Mouse (Mus musculus) cerebellum, adult 9-10 months (tissue): ENCODE data around the gene Spocd1.

Experiments used
- DNase-seq: peaks from one replicate; pipeline ENCODE4 v3.0.0; 2022

Gene Spocd1

DNA sequence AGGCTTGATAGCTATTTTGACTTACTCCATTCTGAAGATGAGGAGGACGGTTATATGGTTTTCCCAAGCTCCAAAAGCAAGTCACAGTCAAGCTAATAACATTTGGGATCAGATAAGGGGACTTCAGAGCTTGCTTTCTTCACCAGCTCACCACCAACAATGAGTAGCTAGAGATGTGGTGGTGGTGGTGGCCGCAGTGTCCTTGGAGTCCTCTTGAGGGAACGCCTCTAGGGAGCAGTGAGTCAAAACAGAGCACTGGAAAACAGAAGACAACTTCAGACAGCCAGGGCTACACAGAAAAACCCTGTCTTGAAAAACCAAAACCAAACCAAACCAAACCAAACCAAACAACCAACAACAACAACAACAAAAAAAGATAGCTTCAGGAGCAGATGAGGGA lies 10.1 kb upstream of the Spocd1 start:
- no peak for DNase-seq

DNA sequence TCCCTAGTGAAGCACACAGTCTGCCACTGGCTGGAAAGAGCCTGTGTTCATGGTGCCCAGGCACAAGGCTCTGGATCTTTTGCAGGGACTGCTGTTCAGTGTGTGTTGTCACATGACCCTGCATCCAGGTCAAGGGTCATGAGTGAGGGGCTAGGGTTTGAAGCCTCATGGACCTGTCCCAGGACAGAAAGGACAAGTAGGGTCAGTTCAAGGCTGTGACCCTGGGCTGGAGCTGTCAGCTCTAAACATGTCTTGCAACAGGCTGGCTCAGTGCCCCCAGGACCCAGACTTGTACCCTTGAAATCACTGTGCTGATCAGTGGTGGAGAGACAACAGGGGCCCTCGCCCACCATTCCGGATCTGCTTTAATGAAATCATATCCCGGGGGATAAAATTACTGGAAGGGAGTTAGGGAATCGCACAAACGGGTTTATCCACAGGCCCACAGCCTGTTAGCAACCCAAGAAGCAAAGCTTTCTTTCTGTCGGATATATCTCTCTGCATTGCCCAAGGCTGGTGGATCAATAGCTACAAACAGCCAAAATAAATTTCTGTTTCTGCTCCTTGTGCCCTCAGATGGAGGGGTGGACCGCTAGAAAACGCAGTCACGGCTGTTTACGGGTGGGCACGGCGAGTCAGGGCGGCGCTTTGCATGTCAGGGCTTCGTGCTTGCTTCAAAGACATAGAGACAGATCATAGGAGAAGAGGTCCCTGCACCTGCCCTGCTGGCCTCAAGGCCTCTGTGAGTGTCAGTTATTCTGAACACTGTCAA lies 8.3 kb upstream of the Spocd1 start:
- DNase-seq: no peak

DNA sequence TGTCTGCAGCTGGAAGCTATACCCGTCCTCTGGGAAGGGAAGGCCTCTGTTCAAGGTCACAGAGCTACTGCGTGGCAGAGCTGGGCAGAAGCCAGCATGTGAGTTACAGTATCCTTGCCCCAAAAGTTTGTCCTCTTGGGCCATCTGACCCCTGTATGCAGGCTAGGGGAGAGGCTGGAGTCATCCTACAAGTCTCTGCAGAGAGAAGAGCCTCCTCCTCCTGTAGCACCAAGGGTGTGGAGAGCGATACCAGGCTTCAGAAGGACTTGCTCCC lies 7.8 kb upstream of the Spocd1 start:
- DNase-seq: no peak

DNA sequence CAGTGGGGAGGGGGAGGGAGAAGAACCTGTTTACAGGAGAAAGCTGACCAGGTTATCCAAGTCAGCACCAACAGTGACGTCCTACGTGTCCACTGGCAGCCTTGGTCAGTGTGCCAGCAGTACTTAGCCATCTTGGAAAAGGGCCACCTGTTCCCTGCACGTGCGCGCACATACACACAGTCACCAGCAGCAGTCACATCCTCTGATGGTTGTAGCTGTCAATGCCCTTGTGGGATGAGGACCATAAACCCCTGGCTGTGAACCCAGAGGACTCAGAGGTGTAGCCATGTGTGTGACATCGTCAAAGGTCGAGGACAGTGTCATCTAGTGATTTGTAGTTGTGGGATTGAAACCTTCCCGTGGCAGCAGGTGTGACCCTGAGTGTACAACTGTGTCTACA lies 4.9 kb upstream of the Spocd1 start:
- DNase-seq: no peak

DNA sequence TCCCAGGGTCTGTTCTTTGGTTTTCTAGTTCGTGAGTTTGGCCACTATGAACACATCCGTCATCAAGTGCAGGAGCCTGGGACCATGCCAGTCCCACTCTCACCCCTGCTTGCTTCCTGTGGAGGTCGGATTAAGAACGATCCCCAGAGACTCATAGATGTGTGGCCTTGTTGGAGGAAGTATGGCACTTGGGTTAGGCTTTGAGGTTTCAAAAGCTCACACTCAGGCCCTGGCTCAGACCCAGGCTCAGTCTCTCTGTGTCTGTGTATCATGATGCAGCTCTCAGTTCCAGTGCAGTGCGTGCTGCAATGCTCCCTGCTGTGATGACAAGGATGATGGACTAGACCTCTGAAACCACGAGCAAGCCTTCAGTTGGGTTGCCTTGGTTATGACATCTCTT lies 4.4 kb upstream of the Spocd1 start:
- DNase-seq: no peak

DNA sequence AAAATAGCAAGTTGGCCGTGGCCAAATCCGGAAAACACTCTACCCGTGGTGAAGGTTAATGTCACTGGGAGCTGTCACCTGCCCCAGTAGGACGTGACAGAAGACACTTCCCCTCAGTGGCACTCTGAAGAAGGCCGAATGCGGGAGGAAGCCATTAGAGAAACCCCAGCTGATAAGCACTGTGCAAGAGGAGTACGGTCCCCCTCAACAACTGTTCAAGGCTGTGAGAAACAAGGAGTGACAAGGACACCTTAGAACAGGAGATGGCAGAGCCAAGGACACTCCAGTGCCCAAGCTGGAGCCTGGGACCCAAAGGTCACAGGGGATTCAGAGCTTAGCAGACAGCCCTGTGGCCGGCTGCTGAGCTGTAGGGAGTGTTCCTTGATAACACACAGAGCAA lies 2.5 kb upstream of the Spocd1 start:
- no peak for DNase-seq

DNA sequence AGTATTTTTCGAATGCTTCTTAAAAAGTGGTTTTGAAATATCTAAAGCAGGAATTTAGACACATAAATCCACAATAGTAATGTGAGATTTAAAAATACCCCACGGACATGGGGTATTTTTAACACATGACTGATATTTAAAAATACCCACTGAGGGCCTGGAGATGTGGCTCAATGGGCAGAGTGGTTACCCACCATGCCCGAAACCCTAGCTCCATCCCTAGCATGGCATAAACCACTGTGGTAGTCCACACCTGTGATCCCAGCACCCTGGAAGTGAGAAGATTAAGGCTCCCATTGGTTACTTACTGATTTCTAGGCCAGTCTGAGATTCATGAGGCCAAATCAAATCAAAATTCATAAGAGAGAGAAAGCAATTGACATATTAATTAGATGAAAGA lies 2.0 kb upstream of the Spocd1 start:
- DNase-seq: no peak

DNA sequence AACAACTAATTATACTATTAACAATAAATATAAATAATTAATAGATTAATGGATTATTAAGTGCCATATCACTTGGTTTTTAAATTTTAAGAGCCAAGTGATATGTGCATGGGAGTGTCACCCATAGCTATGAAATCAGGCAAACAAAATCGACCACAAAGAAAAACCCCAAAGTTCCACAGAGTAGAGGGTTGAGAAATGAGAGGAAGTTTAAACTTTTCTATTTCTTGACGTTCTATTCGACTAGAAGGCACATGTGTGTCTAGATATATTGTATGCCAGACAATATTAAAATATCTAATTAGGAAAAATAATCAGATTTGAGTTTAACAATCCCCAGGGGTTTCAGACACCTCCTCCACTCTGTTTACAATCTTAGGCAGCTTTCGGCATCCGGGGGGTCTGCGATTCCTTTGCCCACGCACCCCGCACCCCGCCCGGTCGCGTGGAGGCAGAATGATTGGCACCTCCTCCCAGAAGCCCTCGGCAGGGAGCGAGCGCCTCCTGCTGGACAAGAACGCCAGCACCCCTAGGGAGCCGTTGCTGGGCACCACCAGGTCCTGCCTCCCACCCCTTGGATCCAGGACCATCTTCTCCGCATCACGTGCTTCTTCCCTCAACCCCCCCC lies 811 bp upstream of the Spocd1 start:
- DNase-seq: peak; percentile 50

DNA sequence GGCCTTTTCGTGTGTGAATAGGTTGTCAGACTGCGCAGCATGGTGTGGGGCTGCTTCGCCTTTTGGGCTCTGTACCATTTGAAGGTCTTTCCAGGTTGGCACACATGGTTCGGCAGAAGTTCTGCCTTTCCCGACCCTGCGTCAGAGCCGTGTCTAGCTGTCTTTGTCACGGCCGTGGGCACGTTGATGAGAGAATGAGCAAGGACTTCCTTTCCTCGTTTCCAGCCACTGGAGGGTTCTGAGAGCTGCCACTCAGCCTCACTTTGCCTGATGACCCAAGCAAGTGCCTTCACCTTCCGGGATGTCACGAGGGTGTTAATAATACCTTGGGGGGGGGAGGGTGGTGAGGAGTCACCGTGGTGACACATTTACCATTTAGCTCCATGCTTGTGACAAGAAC lies 4.6 kb downstream of the Spocd1 start:
- no peak for DNase-seq

DNA sequence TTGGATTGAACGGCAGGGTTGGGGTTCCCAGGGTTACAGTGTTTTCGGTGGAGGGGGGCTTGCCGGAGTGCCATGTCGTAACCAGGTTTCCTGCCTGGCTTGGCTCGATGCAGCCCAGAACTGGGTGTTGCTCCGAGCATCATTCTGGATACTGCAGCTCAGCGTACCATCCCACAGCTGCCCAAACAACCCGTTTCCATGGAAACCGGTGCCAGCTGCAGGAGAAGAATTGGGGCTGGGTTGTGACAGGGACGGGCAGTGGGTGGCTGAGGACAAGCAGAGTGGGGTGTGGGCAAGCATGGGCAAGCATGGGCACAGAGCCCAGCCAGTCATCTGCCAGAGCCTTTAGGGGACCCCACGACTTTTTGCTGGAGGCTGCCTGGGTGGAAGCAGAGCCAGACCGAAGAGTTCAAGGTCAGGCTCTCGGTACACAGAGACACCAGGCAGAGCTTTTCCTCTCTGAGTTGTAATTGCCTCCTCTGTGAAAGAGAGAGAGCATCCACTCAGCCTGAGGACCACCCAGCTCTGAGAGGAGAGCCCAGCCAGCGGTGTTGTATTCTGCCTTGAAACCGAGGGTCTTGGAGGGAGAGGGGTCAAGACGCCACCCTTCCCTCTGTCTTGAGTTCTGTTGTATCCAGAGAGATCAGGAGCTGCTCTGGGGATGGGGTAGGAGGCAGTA lies 5.3 kb downstream of the Spocd1 start:
- DNase-seq: peak; percentile 26

DNA sequence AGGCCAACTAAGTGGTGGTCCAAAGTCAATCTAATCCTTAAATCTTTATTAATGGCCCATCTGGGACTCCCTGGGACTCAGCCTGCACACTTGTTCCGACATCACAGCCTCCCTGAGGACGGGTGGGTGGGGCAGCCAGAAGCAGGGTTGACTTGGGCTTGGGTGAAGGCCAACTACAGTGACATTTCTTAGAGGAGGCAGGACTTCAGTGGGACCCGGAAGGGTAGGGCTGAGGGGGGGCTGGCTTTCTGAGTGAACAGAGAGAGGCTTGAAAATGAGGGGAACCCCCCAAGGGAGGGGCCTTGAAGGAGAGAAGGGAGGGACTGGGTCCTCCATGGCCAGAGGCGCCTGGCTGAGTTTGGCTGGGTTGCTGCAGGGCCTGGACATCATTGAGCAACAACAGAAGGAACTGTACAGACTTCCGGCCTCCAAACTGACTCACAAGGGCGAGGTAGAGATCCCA lies 22.3 kb downstream of the Spocd1 start:
- no peak for DNase-seq

DNA sequence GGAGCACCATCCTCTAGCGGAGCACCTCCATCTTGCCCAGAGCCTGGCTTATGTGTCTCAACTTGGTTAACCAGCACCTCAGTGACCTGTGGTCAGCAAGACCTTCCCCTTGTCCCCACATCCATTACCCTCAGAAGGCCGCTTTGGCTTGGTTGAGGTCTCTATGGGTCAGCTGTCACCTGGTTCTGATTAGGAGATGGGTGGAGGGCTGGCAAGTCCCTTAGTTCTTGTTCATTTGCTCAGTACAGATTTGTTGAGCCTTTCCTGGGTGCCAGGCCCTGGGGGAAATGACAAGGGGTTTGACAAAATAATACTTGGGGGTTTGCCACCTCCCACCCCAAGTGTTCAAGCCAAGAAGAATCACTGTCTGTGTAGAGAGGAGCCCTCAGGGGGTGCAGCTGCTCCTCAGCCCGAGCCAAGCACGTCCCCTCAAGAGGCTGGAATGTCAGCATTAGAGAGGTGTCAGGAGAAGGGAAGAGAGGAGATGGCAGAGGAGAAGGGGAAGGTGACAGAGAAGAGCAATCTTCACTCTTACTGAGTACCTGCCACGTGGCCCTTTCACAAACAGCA lies 23.3 kb downstream of the Spocd1 start:
- no peak for DNase-seq

DNA sequence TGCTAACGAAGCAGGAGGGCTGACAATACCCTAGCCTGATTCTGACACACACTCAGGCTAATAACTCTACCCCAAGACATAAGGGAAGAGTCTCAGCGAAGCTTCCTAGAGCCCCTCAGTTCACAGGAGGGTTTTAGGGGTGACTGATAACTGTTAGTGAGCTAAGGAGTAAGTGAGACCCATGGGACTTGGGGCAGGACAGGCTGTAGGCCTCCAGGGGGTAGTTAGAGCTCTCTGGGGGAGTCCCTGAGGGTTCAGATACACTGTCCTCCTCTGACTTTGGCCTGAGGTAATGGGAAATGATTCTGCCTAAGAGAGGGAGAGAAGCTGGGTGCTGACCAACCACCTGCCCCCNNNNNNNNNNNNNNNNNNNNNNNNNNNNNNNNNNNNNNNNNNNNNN lies 25.5 kb downstream of the Spocd1 start:
- no peak for DNase-seq

DNA sequence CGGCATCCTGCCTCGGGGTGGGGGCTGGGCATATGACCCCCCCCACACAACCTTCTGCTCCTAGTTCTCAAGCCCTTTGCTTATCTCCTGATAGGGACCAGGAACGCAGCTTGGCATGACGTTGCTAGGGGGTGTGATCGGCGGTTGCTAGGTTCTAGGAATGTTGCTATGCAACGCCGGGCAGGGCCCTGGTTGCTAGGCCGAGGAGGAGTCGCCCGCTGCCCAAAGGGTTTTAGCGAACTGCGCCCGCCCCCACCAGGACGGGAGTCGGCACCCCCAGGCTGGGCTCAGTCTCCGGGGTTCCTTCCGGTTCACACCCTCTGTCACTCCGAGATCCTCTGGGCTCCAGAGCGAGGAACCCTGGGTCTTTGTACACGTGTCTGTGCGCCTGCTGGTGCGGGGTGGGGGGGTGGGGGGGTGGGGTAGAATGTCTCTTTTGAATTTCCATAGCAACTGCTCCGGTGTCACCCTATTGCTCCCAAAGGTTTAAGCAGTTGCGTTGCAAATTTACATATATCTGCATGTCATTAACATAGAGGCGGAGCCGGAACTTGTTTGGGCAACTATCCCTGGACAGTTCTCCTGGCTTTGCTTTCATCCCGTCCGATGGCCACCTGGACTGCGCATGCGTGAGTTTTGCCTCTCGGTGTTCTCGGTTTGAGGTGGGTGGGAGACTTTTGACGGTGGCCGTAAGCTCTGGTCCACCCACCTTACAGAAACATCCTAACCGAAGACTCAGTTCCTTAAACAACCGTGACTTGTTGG lies 31.3 kb downstream of the Spocd1 start:
- peak; percentile 66 for DNase-seq

DNA sequence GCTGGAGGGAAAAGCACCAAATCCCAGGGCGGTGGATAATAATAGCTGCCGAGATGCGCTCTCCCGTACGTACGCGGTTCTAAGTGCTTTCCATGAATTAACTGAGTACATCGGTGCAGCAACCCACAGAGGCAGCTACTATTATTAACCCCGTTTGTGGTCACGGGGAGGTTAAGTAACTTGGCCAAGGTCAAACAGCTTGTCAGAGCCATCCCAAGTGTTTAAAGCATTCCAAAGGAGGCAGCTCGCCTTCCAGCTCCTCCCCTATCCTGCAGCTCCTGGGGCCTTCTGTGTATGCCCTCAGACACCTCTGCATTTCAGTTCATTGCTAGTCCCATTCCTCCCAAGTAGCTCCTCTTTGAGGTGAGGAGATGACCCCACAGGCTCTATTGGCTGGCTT lies 36.2 kb downstream of the Spocd1 start:
- no peak for DNase-seq

DNA sequence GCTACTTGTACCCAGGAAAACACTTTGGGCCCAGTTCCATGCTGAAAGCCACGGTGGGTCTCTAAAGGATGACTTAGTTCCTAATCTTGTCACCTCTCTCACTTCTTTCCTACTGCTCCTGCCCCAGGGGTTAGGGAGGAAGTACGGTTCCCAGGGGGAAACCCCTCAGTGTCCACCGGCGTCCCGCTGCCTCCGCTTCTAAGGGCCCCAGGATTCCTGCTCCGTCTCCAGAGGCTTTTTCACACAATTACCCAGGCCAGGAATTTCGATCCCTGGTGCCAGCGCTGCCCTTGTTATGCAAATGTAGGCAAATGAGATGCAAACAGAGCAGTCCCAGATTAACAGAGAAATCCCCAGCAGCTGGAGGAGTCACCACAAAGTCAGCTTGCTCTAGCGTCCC lies 37.2 kb downstream of the Spocd1 start:
- no peak for DNase-seq

DNA sequence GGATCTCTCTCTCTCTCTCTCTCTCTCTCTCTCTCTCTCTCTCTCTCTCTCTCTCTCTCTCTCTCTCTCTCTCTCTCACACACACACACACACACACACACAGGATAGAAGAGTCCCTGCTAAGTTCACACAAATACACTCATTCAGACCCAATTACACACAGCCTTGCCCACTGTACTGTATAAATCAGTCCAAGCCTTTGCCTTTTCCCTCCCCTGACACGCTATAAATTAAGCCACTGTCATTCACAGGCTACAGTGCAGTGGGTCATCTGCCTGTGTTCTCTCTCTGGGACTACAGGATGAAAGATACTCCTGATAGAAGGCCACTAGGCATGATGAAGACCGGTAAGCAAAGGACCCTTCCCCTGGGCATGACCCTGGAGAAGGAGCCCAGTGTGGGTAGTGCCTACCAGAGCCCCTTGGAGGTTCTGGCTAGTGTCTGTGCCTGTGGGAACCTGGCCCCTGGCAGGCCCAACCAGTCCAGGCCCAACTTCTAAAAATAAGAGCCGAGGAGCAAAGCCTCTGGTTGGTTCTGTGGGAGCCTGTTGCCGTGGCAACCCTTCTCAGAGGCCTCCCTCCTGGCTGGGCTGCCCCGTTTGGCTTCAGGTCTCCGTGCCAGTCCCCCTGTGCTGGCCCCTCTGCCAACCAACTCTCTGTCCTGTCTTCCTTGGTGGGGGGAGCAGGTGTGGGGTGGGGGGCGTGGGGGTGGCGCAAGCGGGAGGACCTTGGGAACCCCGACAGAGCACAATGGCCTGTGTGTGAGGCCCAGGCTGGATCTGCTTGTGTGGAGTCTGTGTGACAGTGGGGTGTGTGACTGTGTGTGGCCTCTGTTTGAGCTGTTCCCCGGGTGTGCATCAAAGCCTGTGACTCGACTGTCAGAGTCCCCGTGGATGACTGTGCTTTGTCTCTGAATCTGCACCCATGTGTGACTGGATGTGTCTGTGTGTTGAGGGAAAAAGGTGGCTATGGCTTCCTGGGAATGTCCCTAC lies 38.3 kb downstream of the Spocd1 start:
- peak; percentile 54 for DNase-seq

DNA sequence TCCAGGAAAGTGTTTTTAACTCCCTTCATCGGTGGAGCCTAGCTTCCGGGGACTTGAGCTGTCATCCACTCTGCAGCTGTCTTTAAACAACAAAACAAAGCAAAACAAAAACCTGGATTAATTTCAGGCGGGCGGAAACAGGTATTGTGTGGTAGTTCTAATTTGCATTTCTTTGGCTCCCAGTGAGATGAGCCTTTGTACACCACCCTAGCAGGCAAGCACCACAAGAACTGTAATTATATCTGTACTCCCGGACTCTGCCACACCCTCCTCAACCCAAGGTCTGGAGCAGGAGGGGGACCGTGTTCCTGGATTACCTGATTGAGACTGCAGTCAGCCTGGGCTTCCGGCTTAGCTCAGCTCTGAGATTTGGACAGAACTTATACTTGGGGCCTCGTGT lies 41.1 kb downstream of the Spocd1 start:
- DNase-seq: no peak

DNA sequence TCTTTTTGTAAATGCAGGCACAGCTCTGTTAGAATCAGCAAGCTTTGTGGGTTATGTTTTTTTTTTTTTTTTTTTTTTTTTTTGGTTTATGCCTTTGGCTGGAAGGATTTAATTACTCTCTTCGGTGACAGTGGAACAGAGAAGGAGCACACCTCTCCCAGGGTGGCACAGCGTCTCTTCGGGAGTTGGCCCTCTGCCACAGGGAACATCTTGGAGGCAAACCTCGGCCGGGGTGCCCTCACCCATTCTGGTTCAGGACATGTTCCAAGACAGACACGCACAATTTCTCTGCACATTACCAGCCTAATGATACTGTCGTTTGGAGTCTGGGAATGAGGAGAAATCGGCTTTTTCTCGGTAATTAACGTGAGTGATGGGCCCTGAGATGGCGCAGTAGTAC lies 41.8 kb downstream of the Spocd1 start:
- DNase-seq: no peak

DNA sequence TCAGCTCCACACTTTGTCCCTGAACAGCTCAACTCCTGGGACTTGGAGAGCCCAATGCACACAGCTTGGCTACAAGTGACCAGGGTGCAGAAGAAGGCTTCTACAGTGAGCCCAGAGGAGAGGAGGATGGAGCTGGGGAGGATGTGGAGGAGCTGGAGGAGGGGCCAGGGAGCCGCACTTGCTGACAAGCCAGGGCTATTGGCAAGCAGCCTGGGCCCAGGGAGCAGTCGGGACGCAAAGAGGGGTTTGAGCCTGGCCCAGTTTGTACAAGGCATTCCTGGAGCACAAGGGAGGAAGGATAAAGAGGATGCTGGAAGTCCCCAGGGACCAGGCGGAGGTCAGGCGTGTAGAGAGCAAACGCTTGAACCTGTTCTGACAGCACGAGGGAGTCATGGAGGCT lies 42.9 kb downstream of the Spocd1 start:
- DNase-seq: no peak

DNA sequence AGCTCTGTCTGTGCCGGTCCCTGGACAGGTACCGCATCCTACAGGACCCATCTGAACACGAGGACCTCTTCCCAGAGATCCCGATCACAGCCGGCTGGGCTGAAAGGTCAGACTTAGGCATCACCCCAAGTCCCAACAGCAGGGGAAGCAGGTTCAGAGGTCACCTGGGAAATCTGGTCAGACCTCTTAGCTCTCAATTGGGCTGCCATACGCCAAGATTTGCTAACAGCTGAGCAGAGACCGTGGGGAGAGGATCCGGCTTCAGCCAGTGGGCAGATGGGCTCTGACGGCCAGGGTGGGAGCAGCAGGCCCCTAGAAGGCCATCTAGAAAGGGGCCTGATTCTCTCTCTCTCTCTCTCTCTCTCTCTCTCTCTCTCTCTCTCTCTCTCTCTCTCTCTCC lies 45.2 kb downstream of the Spocd1 start:
- DNase-seq: no peak

DNA sequence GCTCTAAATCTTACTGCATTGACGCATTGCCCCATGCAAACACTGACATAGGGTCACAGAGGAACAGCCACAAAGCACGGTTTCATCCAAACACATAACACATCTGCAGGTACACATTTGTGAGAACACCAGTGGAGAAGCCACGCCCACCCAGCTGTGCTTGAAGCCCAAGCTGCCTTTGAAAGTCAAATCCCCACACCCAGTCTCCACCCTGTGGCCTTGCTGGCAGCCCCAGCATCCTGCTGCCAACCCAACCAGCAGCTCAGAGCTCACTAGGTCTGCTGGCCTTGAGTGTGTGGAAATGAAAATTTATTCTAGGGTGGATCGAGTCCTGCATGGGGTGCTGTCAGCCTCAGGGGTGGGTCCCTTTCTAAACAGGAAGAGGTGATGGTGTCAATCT lies 48.2 kb downstream of the Spocd1 start:
- DNase-seq: peak; percentile 9
